Mouse (Mus musculus) T-helper 2 cell (primary cell): Measurements from ENCODE around the gene Farsa.

Experiments used
- in situ Hi-C: fragments of 300-600 bp; cut with MboI, MseI; formaldehyde crosslinking; loops from one replicate; pipeline ENCODE4 v1.15.1; 2025; ENCODE audit warnings: high pct_unique_total_duplicates

Gene Farsa

DNA sequence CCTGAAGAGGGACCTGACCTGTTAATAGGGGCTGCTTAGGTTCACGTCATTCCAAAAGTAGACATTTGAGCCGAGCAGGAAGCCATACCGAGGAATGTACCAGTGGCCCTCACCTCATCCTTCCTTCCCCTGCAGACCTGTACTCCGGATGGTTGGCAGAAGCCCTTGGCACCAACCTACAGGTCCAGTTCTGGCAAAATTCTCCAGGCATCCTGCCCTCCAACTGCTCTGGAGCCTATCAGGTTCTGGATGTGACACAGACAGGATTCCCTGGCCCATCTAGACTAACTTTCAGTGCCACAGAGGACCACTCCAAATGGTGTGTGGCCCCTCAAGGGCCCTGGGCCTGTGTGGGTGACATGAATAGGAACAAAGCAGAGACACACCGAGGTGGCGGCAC lies 53.8 kb downstream of the Farsa start:
- in situ Hi-C loops = no loop called here

DNA sequence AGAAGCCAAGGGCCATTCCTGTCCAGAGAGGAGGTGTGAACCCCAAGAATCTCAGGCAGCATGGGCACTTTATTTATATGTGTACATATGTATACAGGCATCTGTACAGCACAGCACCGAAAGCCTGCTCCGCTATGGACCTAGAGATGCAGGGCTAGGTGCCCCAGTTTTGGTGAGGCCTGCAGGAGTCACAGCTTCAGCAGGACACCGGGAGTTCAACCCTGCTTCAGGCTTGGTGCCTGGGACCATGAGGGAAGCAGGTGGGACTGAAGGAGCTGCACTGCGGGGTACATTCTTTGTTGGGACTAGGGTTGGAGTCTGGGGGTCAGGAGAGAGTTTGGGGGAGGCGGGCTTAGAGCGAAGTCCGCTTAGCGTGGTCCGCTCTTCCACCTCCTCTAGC lies 55.1 kb downstream of the Farsa start:
- in situ Hi-C loops = no loop called here

DNA sequence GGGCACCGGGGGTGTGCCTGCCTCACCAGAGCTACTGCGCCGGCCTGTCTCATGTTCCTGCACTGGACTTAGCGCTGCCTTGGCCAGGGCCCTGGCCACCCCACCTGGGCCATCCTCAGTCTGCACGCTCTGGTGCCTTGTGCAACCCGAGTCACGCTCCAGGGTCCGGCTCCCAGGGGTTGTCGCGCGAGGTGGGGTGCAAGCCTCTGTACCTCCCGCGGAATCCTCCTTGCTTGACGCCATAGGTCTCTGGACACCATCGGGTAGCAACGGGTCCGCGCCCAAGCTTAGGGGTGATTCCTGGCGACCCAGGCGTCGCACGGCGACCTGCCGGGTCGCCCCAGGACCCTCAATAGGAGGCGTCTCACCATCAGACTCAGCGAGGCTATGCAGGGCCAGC lies 55.6 kb downstream of the Farsa start:
- in situ Hi-C loops = no loop called here

DNA sequence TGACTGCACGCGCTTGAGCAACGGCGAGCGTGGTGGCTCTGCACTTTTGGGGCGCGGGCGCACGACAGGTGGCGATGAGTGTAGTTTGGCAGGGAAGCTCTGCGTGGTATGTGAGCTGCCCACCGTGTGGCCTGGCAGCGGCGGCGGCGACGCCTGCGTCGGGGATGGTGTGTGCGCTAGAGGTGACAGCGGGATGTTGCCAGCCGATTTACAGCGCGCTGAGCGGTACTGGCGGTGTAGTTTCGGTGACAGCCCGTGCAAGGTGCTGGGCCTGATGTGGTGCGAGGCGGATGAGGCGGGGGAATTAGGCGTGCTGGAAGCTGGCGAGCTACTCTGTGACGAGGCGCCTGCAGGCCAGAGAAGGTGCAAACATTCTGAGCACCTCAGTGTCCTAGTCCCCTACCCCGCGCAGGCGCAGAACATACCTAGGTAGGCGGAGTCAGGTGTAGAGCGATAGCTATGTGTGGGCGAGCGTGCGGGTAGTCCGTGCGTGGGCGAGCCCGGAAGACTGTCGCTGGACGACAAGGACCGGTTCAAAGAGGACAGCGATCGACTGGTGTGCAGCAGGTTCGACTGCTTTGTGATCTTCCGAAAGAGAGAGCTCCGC lies 56.2 kb downstream of the Farsa start:
- in situ Hi-C loops = no loop called here

DNA sequence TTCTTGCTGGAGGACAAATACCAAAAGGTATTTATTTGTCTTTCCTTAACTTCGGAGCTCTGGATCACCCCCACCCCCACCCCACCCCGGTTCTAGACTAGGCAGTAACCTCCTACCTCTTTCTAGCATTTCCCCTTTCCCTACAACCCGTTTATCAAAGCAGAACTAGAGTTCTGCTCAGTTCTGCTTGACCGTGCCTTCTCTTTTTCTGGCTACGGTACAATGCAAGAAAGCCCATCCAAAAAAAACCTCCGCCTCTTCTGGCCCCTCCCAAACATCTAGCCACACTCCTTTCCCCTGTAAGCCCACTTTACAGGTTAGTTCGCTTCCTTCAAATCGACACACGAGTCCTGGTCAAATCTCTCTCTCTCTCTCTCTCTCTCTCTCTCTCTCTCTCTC lies 56.7 kb downstream of the Farsa start:
- in situ Hi-C loops = no loop called here

DNA sequence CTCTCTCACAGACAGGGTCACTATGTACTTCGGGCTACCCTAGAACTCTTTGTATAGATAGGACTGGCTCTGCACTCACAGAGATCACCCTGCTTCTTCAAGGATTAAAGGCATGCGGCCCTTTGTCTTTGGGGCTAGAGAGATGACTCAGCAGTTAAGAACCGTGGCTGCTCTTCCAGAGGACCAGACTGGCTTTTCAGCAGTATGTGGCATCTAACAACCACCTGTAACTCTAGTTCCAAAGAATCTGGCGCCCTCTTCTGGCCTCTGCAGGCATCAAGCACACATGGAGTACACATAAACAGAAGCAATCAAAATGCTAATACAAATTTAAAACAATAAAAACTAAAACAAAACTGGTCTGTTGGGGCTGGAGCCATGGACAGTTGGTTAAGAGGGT lies 57.2 kb downstream of the Farsa start:
- in situ Hi-C loops = no loop called here

DNA sequence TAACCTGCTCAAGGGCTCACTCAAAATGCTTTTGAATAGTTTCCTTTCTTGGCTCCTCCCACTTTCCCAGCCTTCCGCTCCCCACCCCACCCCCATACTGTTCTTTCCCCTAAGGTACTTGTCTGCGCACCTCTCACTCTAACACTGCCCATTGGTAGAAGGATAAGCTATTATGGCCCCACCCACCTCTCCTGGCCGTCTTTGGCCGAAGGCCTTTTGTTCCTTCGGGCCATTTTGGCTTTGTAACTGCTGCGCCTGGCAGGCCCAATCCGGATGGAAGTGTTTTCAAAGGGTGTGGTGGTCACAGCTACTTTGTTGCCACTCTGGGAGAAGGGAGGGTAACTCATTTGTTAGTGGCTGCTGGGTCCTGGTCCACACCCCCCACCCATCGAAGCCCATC lies 58.5 kb downstream of the Farsa start:
- in situ Hi-C loops = no loop called here

DNA sequence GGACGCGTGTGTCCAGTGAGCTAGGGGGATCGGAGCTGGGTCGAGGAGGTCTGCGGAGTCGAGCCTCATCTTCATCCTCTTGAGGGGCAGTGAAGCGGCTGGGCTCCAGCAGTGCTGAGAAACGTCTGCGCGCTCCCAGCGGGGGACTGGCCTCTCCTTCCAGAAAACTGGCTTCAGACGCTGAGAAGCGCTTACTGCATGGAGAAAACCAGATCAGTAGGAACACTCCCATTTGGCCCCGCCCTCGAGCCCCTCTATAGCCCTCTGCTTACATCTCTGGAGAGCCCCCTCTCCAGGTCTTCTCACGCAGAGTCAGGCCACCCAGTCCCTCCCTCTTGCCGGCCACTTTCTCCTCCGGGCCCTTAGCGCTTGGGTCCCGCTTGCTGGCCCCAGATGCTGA lies 61.0 kb downstream of the Farsa start:
- in situ Hi-C loops = no loop called here

DNA sequence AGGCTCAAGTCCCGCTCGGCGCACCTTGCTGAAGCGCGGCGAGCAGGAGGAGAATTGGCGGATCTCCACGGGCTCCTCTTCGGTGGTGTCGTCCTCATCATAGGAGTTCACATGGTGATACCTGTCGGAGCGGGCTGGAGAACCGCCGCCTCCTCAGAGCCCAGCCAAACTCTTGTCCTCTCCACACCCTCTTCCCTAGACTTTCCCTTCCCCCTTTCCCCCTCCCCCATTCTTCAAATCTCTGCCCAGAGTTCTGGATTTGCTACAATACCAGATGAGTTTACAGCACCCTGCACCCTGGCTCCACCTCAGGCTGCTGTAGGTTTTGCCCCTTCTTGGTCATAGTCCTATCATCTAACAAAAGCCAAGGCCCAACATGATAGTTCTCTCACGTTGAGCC lies 61.9 kb downstream of the Farsa start:
- in situ Hi-C loops = no loop called here
